In the genomic region with DNA sequence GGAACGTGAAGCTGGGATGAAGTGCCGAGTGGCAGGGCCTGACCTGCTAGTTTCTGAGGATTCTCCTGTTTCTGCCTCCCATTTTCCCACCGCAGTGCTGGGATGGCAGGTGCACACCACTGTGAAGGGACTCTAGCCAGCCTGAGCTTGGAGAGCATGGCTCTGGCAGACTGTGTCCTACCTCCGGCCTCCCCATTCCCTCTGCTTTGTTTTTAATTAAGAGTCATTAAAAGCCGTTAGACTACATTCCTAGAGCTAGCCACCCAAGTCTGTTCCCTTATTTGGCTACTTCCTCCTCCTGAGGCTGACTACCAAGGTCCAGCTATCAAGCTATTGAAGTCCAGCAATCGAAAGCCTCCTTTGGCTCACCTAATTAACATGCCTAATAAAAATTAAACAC, we compare ENCODE assay signal across 13 mouse cellular contexts. TPM values are rescaled to one million over a fixed set of nuclear protein-coding genes. Genes with fewer than 3 reads are reported as not detected.
DNase-seq lines count a peak whose midpoint lies in the region; ATAC-seq and TF ChIP-seq lines count a peak whose summit lies in the region.
"Had no signal": no experiment of that assay in that cellular context is flagged by ENCODE, and none has a peak within 500 bp of the region (broad histone marks: within the 10 kb centered on the region; RNA-seq: fewer than 3 reads in every experiment).

No protein-coding gene starts in this region.

- no peak for DNase-seq in forebrain, embryonic 11.5 days (ENCODE audit: low spot score)
- peak; percentile 77 for DNase-seq in kidney, postnatal 0 days (ENCODE audit: low spot score)
- no peak for DNase-seq in thymus, adult 18-20 months
- DNase-seq: adrenal gland, postnatal 14 days; heart, adult 11 months; layer of hippocampus, postnatal 36 days had no signal

- 0 out of 2 replicates have a peak, but pooled peaks have one; percentile 33 for ATAC-seq in forebrain, embryonic 11.5 days (replicated peaks; ENCODE audit: low FRiP score)
- no peak for ATAC-seq in forebrain, embryonic 13.5 days
- no peak for ATAC-seq in neural tube, embryonic 13.5 days (ENCODE audit: low read depth)
- ATAC-seq in neural tube, embryonic 15.5 days (ENCODE audit: low FRiP score): no peak
- peak; percentile 88 for ATAC-seq in kidney, postnatal 0 days (replicated peaks; ENCODE audit: low FRiP score, low read depth)
- 0 out of 2 replicates have a peak, but pooled peaks have one; percentile 26 for ATAC-seq in stomach, embryonic 16.5 days (ENCODE audit: insufficient read depth, low FRiP score)
- ATAC-seq in forebrain, embryonic 16.5 days: no peak

- no peak for TF ChIP-seq CTCF in kidney, postnatal 0 days (IDR thresholded peaks at IDR 0.05; ENCODE audit: low read depth)

- 49% methylated on average over 6 of the region's 6 CpGs for WGBS in forebrain, embryonic 11.5 days
- WGBS in forebrain, embryonic 13.5 days: 44% methylated on average over 6 of the region's 6 CpGs
- 52% methylated on average over 6 of the region's 6 CpGs for WGBS in neural tube, embryonic 13.5 days
- 40% methylated on average over 6 of the region's 6 CpGs for WGBS in neural tube, embryonic 15.5 days
- 28% methylated on average over 6 of the region's 6 CpGs for WGBS in kidney, postnatal 0 days
- WGBS in stomach, embryonic 16.5 days: 66% methylated on average over 6 of the region's 6 CpGs
- WGBS in forebrain, embryonic 16.5 days: 46% methylated on average over 6 of the region's 6 CpGs

- no peaks in the 10 kb centered on the region; the same call in 1 of the 2 replicates for H3K36me3 ChIP-seq in forebrain, embryonic 11.5 days (ENCODE audit: control insufficient read depth, insufficient read depth, low read length)
- peaks cover under 1% of the 10 kb centered on the region; the same call in 1 of the 2 replicates for H3K36me3 ChIP-seq in forebrain, embryonic 13.5 days (ENCODE audit: poor library complexity, severe bottlenecking)
- peaks cover 4% of the 10 kb centered on the region; the same call in 1 of the 2 replicates for H3K36me3 ChIP-seq in neural tube, embryonic 13.5 days
- no peaks in the 10 kb centered on the region for H3K36me3 ChIP-seq in neural tube, embryonic 15.5 days
- 0 out of 2 replicates have a peak, but pooled peaks cover 2% of the 10 kb centered on the region for H3K36me3 ChIP-seq in kidney, postnatal 0 days (ENCODE audit: insufficient read depth, low read length)
- no peaks in the 10 kb centered on the region for H3K36me3 ChIP-seq in stomach, embryonic 16.5 days (ENCODE audit: control insufficient read depth, insufficient read depth, low read length)
- no peaks in the 10 kb centered on the region for H3K36me3 ChIP-seq in forebrain, embryonic 16.5 days (ENCODE audit: control insufficient read depth, insufficient read depth)
- H3K36me3 ChIP-seq: embryonic facial prominence, embryonic 12.5 days; limb, embryonic 15.5 days had no signal

- peak overlapping the region; percentile 8; the same call in 1 of the 2 replicates for H3K9ac ChIP-seq in forebrain, embryonic 11.5 days (ENCODE audit: low read length)
- no peak overlapping the region for H3K9ac ChIP-seq in forebrain, embryonic 13.5 days
- H3K9ac ChIP-seq in neural tube, embryonic 13.5 days: no peak overlapping the region
- H3K9ac ChIP-seq in neural tube, embryonic 15.5 days (replicated peaks): no peak overlapping the region
- H3K9ac ChIP-seq in kidney, postnatal 0 days (ENCODE audit: low read depth, low read length): no peak overlapping the region
- no peak overlapping the region for H3K9ac ChIP-seq in stomach, embryonic 16.5 days (ENCODE audit: low read length)
- H3K9ac ChIP-seq in forebrain, embryonic 16.5 days (replicated peaks; ENCODE audit: low read depth, low read length): no peak overlapping the region
- H3K9ac ChIP-seq: embryonic facial prominence, embryonic 12.5 days; limb, embryonic 15.5 days had no signal

- no peaks in the 10 kb centered on the region for H3K27me3 ChIP-seq in forebrain, embryonic 11.5 days (ENCODE audit: control insufficient read depth, insufficient read depth, low read length)
- no peaks in the 10 kb centered on the region for H3K27me3 ChIP-seq in forebrain, embryonic 13.5 days
- H3K27me3 ChIP-seq in neural tube, embryonic 13.5 days: no peaks in the 10 kb centered on the region
- H3K27me3 ChIP-seq in neural tube, embryonic 15.5 days (replicated peaks): no peaks in the 10 kb centered on the region
- no peaks in the 10 kb centered on the region for H3K27me3 ChIP-seq in kidney, postnatal 0 days (ENCODE audit: insufficient read depth, low read length)
- H3K27me3 ChIP-seq in stomach, embryonic 16.5 days (ENCODE audit: control insufficient read depth, insufficient read depth, low read length): no peaks in the 10 kb centered on the region
- H3K27me3 ChIP-seq in forebrain, embryonic 16.5 days (replicated peaks; ENCODE audit: control insufficient read depth, insufficient read depth, low read length): no peaks in the 10 kb centered on the region
- H3K27me3 ChIP-seq: embryonic facial prominence, embryonic 12.5 days; limb, embryonic 15.5 days had no signal

- no peak overlapping the region for H3K4me2 ChIP-seq in forebrain, embryonic 11.5 days (ENCODE audit: low read depth, low read length, severe bottlenecking)
- H3K4me2 ChIP-seq in forebrain, embryonic 13.5 days: no peak overlapping the region
- no peak overlapping the region for H3K4me2 ChIP-seq in neural tube, embryonic 13.5 days
- no peak overlapping the region for H3K4me2 ChIP-seq in neural tube, embryonic 15.5 days
- H3K4me2 ChIP-seq in kidney, postnatal 0 days (ENCODE audit: low read length): no peak overlapping the region
- H3K4me2 ChIP-seq in stomach, embryonic 16.5 days (ENCODE audit: low read depth, low read length): no peak overlapping the region
- no peak overlapping the region for H3K4me2 ChIP-seq in forebrain, embryonic 16.5 days (ENCODE audit: low read length)
- H3K4me2 ChIP-seq: embryonic facial prominence, embryonic 12.5 days; limb, embryonic 15.5 days had no signal

- no peaks in the 10 kb centered on the region for H3K9me3 ChIP-seq in forebrain, embryonic 11.5 days (ENCODE audit: control insufficient read depth, low read length)
- H3K9me3 ChIP-seq in forebrain, embryonic 13.5 days (replicated peaks): 0 out of 2 replicates have a peak, but pooled peaks cover under 1% of the 10 kb centered on the region
- no peaks in the 10 kb centered on the region for H3K9me3 ChIP-seq in neural tube, embryonic 13.5 days
- no peaks in the 10 kb centered on the region for H3K9me3 ChIP-seq in neural tube, embryonic 15.5 days (replicated peaks)
- no peaks in the 10 kb centered on the region for H3K9me3 ChIP-seq in kidney, postnatal 0 days (replicated peaks; ENCODE audit: low read length)
- no peaks in the 10 kb centered on the region for H3K9me3 ChIP-seq in stomach, embryonic 16.5 days (replicated peaks; ENCODE audit: control insufficient read depth, low read length)
- no peaks in the 10 kb centered on the region for H3K9me3 ChIP-seq in forebrain, embryonic 16.5 days (ENCODE audit: control insufficient read depth, low read length)
- H3K9me3 ChIP-seq: embryonic facial prominence, embryonic 12.5 days; limb, embryonic 15.5 days had no signal

- H3K27ac ChIP-seq in forebrain, embryonic 11.5 days (ENCODE audit: low read depth, low read length): no peak overlapping the region
- H3K27ac ChIP-seq in forebrain, embryonic 13.5 days: no peak overlapping the region
- H3K27ac ChIP-seq in neural tube, embryonic 13.5 days (replicated peaks): peak overlapping the region; percentile 28; the same call in 1 of the 2 replicates
- no peak overlapping the region; the same call in 1 of the 2 replicates for H3K27ac ChIP-seq in neural tube, embryonic 15.5 days (replicated peaks)
- peak overlapping the region; percentile 34; the same call in 1 of the 2 replicates for H3K27ac ChIP-seq in kidney, postnatal 0 days
- H3K27ac ChIP-seq in stomach, embryonic 16.5 days (ENCODE audit: low read length): no peak overlapping the region
- no peak overlapping the region for H3K27ac ChIP-seq in forebrain, embryonic 16.5 days (ENCODE audit: low read length)
- H3K27ac ChIP-seq: embryonic facial prominence, embryonic 12.5 days; limb, embryonic 15.5 days had no signal

- peaks cover 5% of the 10 kb centered on the region; the same call in 1 of the 2 replicates for H3K4me1 ChIP-seq in forebrain, embryonic 11.5 days (replicated peaks; ENCODE audit: control insufficient read depth, insufficient read depth, low read length)
- peaks cover 20% of the 10 kb centered on the region for H3K4me1 ChIP-seq in forebrain, embryonic 13.5 days
- H3K4me1 ChIP-seq in neural tube, embryonic 13.5 days (replicated peaks): peaks cover 20% of the 10 kb centered on the region
- peaks cover 18% of the 10 kb centered on the region for H3K4me1 ChIP-seq in neural tube, embryonic 15.5 days
- no peaks in the 10 kb centered on the region for H3K4me1 ChIP-seq in kidney, postnatal 0 days (replicated peaks; ENCODE audit: insufficient read depth, low read length)
- peaks cover 5% of the 10 kb centered on the region; the same call in 1 of the 2 replicates for H3K4me1 ChIP-seq in stomach, embryonic 16.5 days (ENCODE audit: control insufficient read depth, insufficient read depth, low read length)
- H3K4me1 ChIP-seq in forebrain, embryonic 16.5 days (replicated peaks; ENCODE audit: control insufficient read depth, insufficient read depth, low read length): peaks cover 7% of the 10 kb centered on the region; the same call in 1 of the 2 replicates
- H3K4me1 ChIP-seq: embryonic facial prominence, embryonic 12.5 days had no signal

- no peak overlapping the region for H3K4me3 ChIP-seq in forebrain, embryonic 11.5 days (ENCODE audit: low read depth, low read length)
- H3K4me3 ChIP-seq in forebrain, embryonic 13.5 days: no peak overlapping the region
- H3K4me3 ChIP-seq in neural tube, embryonic 13.5 days: no peak overlapping the region
- no peak overlapping the region for H3K4me3 ChIP-seq in neural tube, embryonic 15.5 days (replicated peaks)
- H3K4me3 ChIP-seq in kidney, postnatal 0 days (replicated peaks; ENCODE audit: low read depth, low read length): no peak overlapping the region
- no peak overlapping the region for H3K4me3 ChIP-seq in stomach, embryonic 16.5 days (replicated peaks; ENCODE audit: low read length)
- H3K4me3 ChIP-seq in forebrain, embryonic 16.5 days (replicated peaks; ENCODE audit: low read length): no peak overlapping the region
- H3K4me3 ChIP-seq: embryonic facial prominence, embryonic 12.5 days; limb, embryonic 15.5 days had no signal

RNA-seq across cellular contexts. Expression of a gene that starts 56.2 kb away (rescaled TPM):
- 6.6 and 7.3 TPM in 2 replicates for polyA plus RNA-seq in forebrain, embryonic 11.5 days (2014; fragmentation: Nextera tagmentation; extraction: Ambion mirVana)
- 8.9 and 10.1 TPM in 2 replicates for polyA plus RNA-seq in forebrain, embryonic 13.5 days (2015; fragmentation: Nextera tagmentation; extraction: Ambion mirVana)
- polyA plus RNA-seq in neural tube, embryonic 13.5 days (2015; fragmentation: Nextera tagmentation; extraction: Ambion mirVana): 11.0 and 11.2 TPM in 2 replicates
- polyA plus RNA-seq in neural tube, embryonic 15.5 days (2015; fragmentation: Nextera tagmentation; extraction: Ambion mirVana): 12.1 and 13.3 TPM in 2 replicates
- polyA plus RNA-seq in kidney, postnatal 0 days (2015; fragmentation: Nextera tagmentation; extraction: Ambion mirVana): 4.6 and 5.4 TPM in 2 replicates
- 5.7 TPM in 2 replicates for polyA plus RNA-seq in stomach, embryonic 16.5 days (2015; fragmentation: Nextera tagmentation; extraction: Ambion mirVana)
- 12.1 and 14.8 TPM in 2 replicates for polyA plus RNA-seq in forebrain, embryonic 16.5 days (2015; fragmentation: Nextera tagmentation; extraction: Ambion mirVana)

Comparison
In these comparisons a context has a peak if more than half of its experiments do, and no peak if none do; other contexts are left out.
1. ATAC-seq: peak in forebrain, embryonic 11.5 days (single experiment), kidney, postnatal 0 days (single experiment) and stomach, embryonic 16.5 days (single experiment); none in forebrain, embryonic 13.5 days (single experiment), neural tube, embryonic 13.5 days (single experiment), neural tube, embryonic 15.5 days (single experiment) and forebrain, embryonic 16.5 days (single experiment).
2. H3K27ac ChIP-seq: peak in neural tube, embryonic 13.5 days (single experiment) and kidney, postnatal 0 days (single experiment); none in forebrain, embryonic 11.5 days (single experiment), forebrain, embryonic 13.5 days (single experiment), neural tube, embryonic 15.5 days (single experiment), stomach, embryonic 16.5 days (single experiment) and forebrain, embryonic 16.5 days (single experiment).